Mouse (Mus musculus) limb, embryonic 11.5 days (tissue): Measurements from ENCODE around the gene Phldb3. TPM values are rescaled to one million over a fixed set of nuclear protein-coding genes. Genes with fewer than 3 reads are reported as not detected.

Experiments
- ATAC-seq: fragments of 200-750 bp; cut with Nextera tagmentation; 2 replicates; pipeline ENCODE4 v1.8.0; 2017; ENCODE audit warnings: low read depth; ENCODE audit not compliant: insufficient number of reproducible peaks, low FRiP score, low TSS enrichment
- DNase-seq: peaks from one replicate; pipeline ENCODE4 v3.0.0-alpha.2; 2015; ENCODE audit warnings: low spot score
- H3K27ac ChIP-seq: fragments of 300-500 bp; sonication (generic); replicated peaks from 2 replicates; pipeline ENCODE4 v1.5.1; 2014; ENCODE audit warnings: low read depth, mild to moderate bottlenecking, low read length
- H3K27me3 ChIP-seq: fragments of 300-500 bp; sonication (generic); 2 replicates; pipeline ENCODE4 v1.6.1; 2014; ENCODE audit warnings: mild to moderate bottlenecking, low read length, mixed read lengths; ENCODE audit not compliant: control insufficient read depth, insufficient read depth
- H3K36me3 ChIP-seq: fragments of 300-500 bp; sonication (generic); 2 replicates; pipeline ENCODE4 v1.6.1; 2014; ENCODE audit warnings: mild to moderate bottlenecking, low read length, moderate library complexity, mixed read lengths; ENCODE audit not compliant: control insufficient read depth, insufficient read depth
- H3K4me1 ChIP-seq: fragments of 300-500 bp; sonication (generic); 2 replicates; pipeline ENCODE4 v1.6.1; 2014; ENCODE audit warnings: low read length, mixed read lengths; ENCODE audit not compliant: control insufficient read depth, insufficient read depth
- H3K4me2 ChIP-seq: fragments of 300-500 bp; sonication (generic); 2 replicates; pipeline ENCODE4 v1.6.1; 2014; ENCODE audit warnings: low read depth, mild to moderate bottlenecking, moderate library complexity; ENCODE audit not compliant: severe bottlenecking
- H3K4me3 ChIP-seq: fragments of 300-500 bp; sonication (generic); 2 replicates; pipeline ENCODE4 v1.5.1; 2014; ENCODE audit warnings: low read depth, low read length
- H3K9ac ChIP-seq: fragments of 300-500 bp; sonication (generic); 2 replicates; pipeline ENCODE4 v1.6.1; 2014; ENCODE audit warnings: mild to moderate bottlenecking, low read length
- H3K9me3 ChIP-seq: fragments of 300-500 bp; sonication (generic); 2 replicates; pipeline ENCODE4 v1.6.1; 2016; ENCODE audit warnings: low read length; ENCODE audit not compliant: control insufficient read depth
- WGBS: fragments of 180-500 bp; shearing (Covaris S2); extraction: QIAGEN DNeasy Blood & Tissue Kit; methylation state at CpG from one replicate; pipeline ENCODE4 v1.1.7; 2014; 5-methylcytosine and 5-hydroxymethylcytosine counted together
- polyA plus RNA-seq: library from polyadenylated mRNA; unstranded; fragments of >200 nt; fragmentation: Nextera tagmentation; extraction: Ambion mirVana; gene quantifications from 2 replicates; pipeline ENCODE4 v1.2.1, GENCODE M21; 2014

Phldb3 gene
- polyA plus RNA-seq, 1 experiment from 2014 or later: 0.16 TPM

DNA sequence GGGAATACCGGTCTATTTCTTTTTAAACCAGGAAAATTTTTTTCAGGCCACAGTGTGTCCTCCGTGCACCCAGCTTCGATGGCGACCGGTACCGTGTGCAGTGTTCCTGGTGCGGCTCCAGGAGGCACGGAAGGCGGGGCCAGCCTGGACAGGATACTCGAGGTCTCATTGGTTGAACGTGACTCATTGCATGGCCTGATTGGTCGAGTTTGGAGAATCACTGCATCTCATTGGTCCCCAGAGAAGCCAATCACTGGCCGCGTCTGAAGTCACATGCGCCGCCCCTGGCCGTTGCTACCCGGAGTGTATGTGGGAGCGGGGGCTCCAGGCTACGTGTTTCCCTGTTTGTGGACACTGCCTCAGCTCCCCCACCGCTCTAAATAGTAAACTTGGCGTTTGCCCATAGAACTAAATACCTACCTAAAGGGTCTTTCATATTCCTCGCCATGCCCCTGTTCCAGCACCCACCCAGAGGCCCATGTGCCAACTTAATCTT is 61.4 kb downstream of the Phldb3 start:
- H3K4me1 ChIP-seq: no peaks in the 10 kb centered on the region
- ATAC-seq (no peak), DNase-seq (no peak)
- no peak overlapping the region for H3K27ac ChIP-seq
- no peaks in the 10 kb centered on the region for H3K9me3 ChIP-seq
- 88% methylated on average over 23 of the region's 23 CpGs for WGBS
- H3K4me2 ChIP-seq: no peak overlapping the region
- H3K9ac ChIP-seq: no peak overlapping the region
- H3K36me3 ChIP-seq: no peaks in the 10 kb centered on the region
- H3K27me3 ChIP-seq: no peaks in the 10 kb centered on the region
- no peak overlapping the region for H3K4me3 ChIP-seq

DNA sequence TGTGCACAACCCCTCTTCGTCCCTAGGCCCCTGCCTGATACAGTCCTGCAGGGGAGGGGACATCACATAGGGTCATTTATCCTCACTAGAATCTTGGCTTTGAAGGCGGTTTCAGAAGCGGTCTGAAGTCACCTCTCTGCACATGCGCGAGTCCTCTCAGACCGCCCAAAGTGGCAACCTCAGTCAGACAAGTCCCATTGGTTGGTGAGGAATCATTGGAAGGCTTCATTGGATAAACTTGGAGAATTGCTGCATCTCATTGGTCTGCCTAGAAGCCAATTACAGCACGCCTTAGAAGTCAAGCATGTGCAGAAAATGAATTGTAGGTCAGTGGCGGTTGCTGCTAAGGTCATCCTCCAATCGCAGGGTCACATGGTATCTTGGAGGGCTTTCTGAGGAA is 66.0 kb downstream of the Phldb3 start, which contains the start of gene Tex101:
TSS of gene Tex101 (minus strand) at position 101 of the 400 bp plus-strand sequence.
- no peak within 1 kb of the TSS for H3K4me3 ChIP-seq
- no peak within 1 kb of the TSS for H3K9ac ChIP-seq
- no peaks in the 10 kb centered on the region for H3K27me3 ChIP-seq
- DNase-seq (no peak), ATAC-seq (no peak)
- H3K27ac ChIP-seq: no peak within 1 kb of the TSS
- no peaks in the 10 kb centered on the region for H3K9me3 ChIP-seq
- H3K4me1 ChIP-seq: no peaks in the 10 kb centered on the region
- 92% methylated on average over 9 of the region's 9 CpGs for WGBS
- H3K36me3 ChIP-seq: no peaks in the 10 kb centered on the region
- H3K4me2 ChIP-seq: no peak within 1 kb of the TSS

Other genes starting within 250 kb of the Phldb3 start
- 2.6 and 2.7 TPM in 2 replicates for gene Kcnn4, start 240.5 kb upstream of the Phldb3 start, polyA plus RNA-seq
- gene Smg9, start 211.1 kb upstream of the Phldb3 start, polyA plus RNA-seq: 20.2 and 22.1 TPM in 2 replicates
- not detected in 2 replicates for gene Irgc1, start 158.5 kb upstream of the Phldb3 start, polyA plus RNA-seq
- gene Plaur, start 148.3 kb upstream of the Phldb3 start, polyA plus RNA-seq: 2.1 and 2.3 TPM in 2 replicates
- 1.9 and 2.2 TPM in 2 replicates for gene Cadm4, start 128.7 kb upstream of the Phldb3 start, polyA plus RNA-seq
- gene Zfp428, start 103.8 kb upstream of the Phldb3 start, polyA plus RNA-seq: 65.6 and 75.7 TPM in 2 replicates
- 0.48 and 0.52 TPM in 2 replicates for gene AC161166.1, start 98.3 kb upstream of the Phldb3 start, polyA plus RNA-seq
- 7.5 and 8.1 TPM in 2 replicates for gene Irgq, start 80.1 kb upstream of the Phldb3 start, polyA plus RNA-seq
- 0.19 TPM in 1 of 2 replicates, not detected in the other for gene Pinlyp, start 64.6 kb upstream of the Phldb3 start, polyA plus RNA-seq
- gene Xrcc1, start 64.5 kb upstream of the Phldb3 start, polyA plus RNA-seq: 141 and 148 TPM in 2 replicates
- 30.8 and 32.2 TPM in 2 replicates for gene Ethe1, start 23.2 kb upstream of the Phldb3 start, polyA plus RNA-seq
- 2.1 and 2.3 TPM in 2 replicates for gene Zfp575, start 23.1 kb upstream of the Phldb3 start, polyA plus RNA-seq
- 1.7 and 2.8 TPM in 2 replicates for gene Lypd3, start 25.8 kb downstream of the Phldb3 start, polyA plus RNA-seq
- gene Tex101, start 65.9 kb downstream of the Phldb3 start, polyA plus RNA-seq: not detected in 2 replicates
- gene BC049730, start 98.5 kb downstream of the Phldb3 start, polyA plus RNA-seq: not detected in 2 replicates
- not detected in 2 replicates for gene Gm4763, start 116.1 kb downstream of the Phldb3 start, polyA plus RNA-seq
- gene Cd177, start 149.5 kb downstream of the Phldb3 start, polyA plus RNA-seq: not detected in 2 replicates
- 0.24 TPM in 1 of 2 replicates, not detected in the other for gene Ceacam10, start 166.4 kb downstream of the Phldb3 start, polyA plus RNA-seq